Mouse (Mus musculus) heart, embryonic 11.5 days (tissue): ENCODE data around the gene Prpf4. TPM values are rescaled to one million over a fixed set of nuclear protein-coding genes. Genes with fewer than 3 reads are reported as not detected.

Source experiments
- ATAC-seq: fragments of 200-750 bp; cut with Nextera tagmentation; replicated peaks from 2 replicates; pipeline ENCODE4 v1.8.0; 2017; ENCODE audit warnings: moderate library complexity; ENCODE audit not compliant: insufficient number of reproducible peaks, low FRiP score, low TSS enrichment
- H3K27ac ChIP-seq: fragments of 300-500 bp; sonication (generic); 2 replicates; pipeline ENCODE4 v1.5.1; 2014; ENCODE audit warnings: mild to moderate bottlenecking, low read depth, low read length
- H3K27me3 ChIP-seq: fragments of 300-500 bp; sonication (generic); 2 replicates; pipeline ENCODE4 v1.6.1; 2014; ENCODE audit warnings: mild to moderate bottlenecking, low read length, mixed read lengths; ENCODE audit not compliant: control insufficient read depth, insufficient read depth
- H3K36me3 ChIP-seq: fragments of 300-500 bp; sonication (generic); 2 replicates; pipeline ENCODE4 v1.6.1; 2014; ENCODE audit warnings: mild to moderate bottlenecking, low read length, moderate library complexity, mixed read lengths; ENCODE audit not compliant: control insufficient read depth, insufficient read depth
- H3K4me1 ChIP-seq: fragments of 300-500 bp; sonication (generic); 2 replicates; pipeline ENCODE4 v1.6.1; 2014; ENCODE audit warnings: low read length; ENCODE audit not compliant: control insufficient read depth, insufficient read depth
- H3K4me2 ChIP-seq: fragments of 300-500 bp; sonication (generic); 2 replicates; pipeline ENCODE4 v1.6.1; 2014; ENCODE audit warnings: mild to moderate bottlenecking, moderate library complexity
- H3K4me3 ChIP-seq: fragments of 300-500 bp; sonication (generic); 2 replicates; pipeline ENCODE4 v1.5.1; 2014; ENCODE audit warnings: low read depth, low read length
- H3K9ac ChIP-seq: fragments of 300-500 bp; sonication (generic); 2 replicates; pipeline ENCODE4 v1.6.1; 2014; ENCODE audit warnings: mild to moderate bottlenecking, low read depth, low read length, moderate library complexity
- H3K9me3 ChIP-seq: fragments of 300-500 bp; sonication (generic); replicated peaks from 2 replicates; pipeline ENCODE4 v1.6.1; 2016; ENCODE audit warnings: low read length; ENCODE audit not compliant: control insufficient read depth
- WGBS: fragments of 180-500 bp; shearing (Covaris S2); extraction: QIAGEN DNeasy Blood & Tissue Kit; methylation state at CpG from one replicate; pipeline ENCODE4 v1.1.7; 2014; ENCODE audit not compliant: insufficient replicate concordance; 5-methylcytosine and 5-hydroxymethylcytosine counted together
- polyA plus RNA-seq: library from polyadenylated mRNA; unstranded; fragments of >200 nt; fragmentation: Nextera tagmentation; extraction: Ambion mirVana; gene quantifications from 2 replicates; pipeline ENCODE4 v1.2.1, GENCODE M21; 2014

The Prpf4 gene
- polyA plus RNA-seq, 1 experiment from 2014 or later, result 17.0 TPM

- Histone ChIP-seq H3K9ac (no peak overlapping the region), H3K27ac (no peak overlapping the region), H3K4me1 (peaks cover 2% of the 10 kb centered on the region; the same call in 1 of the 2 replicates), H3K4me3 (no peak overlapping the region), H3K36me3 (no peaks in the 10 kb centered on the region), H3K4me2 (no peak overlapping the region), H3K9me3 (no peaks in the 10 kb centered on the region), H3K27me3 (no peaks in the 10 kb centered on the region)
- WGBS, result 80% methylated on average over 9 of the region's 9 CpGs
- no peak for ATAC-seq
Observed at GRCm38 (mm10) chr4:62379724-62380381, 28.7 kb upstream of the Prpf4 start.

GRCm38 (mm10) chr4:62383207-62383606 is 25.4 kb upstream of the Prpf4 start:
- H3K36me3 ChIP-seq, result 0 out of 2 replicates have a peak, but pooled peaks cover 4% of the 10 kb centered on the region
- no peak overlapping the region for H3K4me3 ChIP-seq
- no peak overlapping the region for H3K4me2 ChIP-seq
- WGBS, result 89% methylated on average over 6 of the region's 6 CpGs
- no peak overlapping the region for H3K9ac ChIP-seq
- no peak overlapping the region for H3K27ac ChIP-seq
- no peaks in the 10 kb centered on the region for H3K27me3 ChIP-seq
- no peaks in the 10 kb centered on the region for H3K4me1 ChIP-seq
- no peak for ATAC-seq
- no peaks in the 10 kb centered on the region for H3K9me3 ChIP-seq

GRCm38 (mm10) chr4:62383752-62384151 is 24.8 kb upstream of the Prpf4 start:
- Histone ChIP-seq H3K9me3 (no peaks in the 10 kb centered on the region), H3K4me3 (no peak overlapping the region), H3K9ac (no peak overlapping the region), H3K4me1 (no peaks in the 10 kb centered on the region), H3K4me2 (no peak overlapping the region), H3K27ac (no peak overlapping the region), H3K36me3 (peaks cover 9% of the 10 kb centered on the region; the same call in 1 of the 2 replicates), H3K27me3 (no peaks in the 10 kb centered on the region)
- 78% methylated on average over 7 of the region's 7 CpGs for WGBS
- ATAC-seq, result no peak

- no peaks in the 10 kb centered on the region for H3K27me3 ChIP-seq
- no peak overlapping the region for H3K9ac ChIP-seq
- H3K9me3 ChIP-seq, result no peaks in the 10 kb centered on the region
- H3K4me3 ChIP-seq, result no peak overlapping the region
- no peak overlapping the region for H3K27ac ChIP-seq
- ATAC-seq, result no peak
- peaks cover 11% of the 10 kb centered on the region; the same call in 1 of the 2 replicates for H3K36me3 ChIP-seq
- WGBS, result 92% methylated on average over 1 of the region's 1 CpGs
- H3K4me2 ChIP-seq, result no peak overlapping the region
- no peaks in the 10 kb centered on the region for H3K4me1 ChIP-seq
Observed at GRCm38 (mm10) chr4:62384159-62384558, 24.4 kb upstream of the Prpf4 start.

GRCm38 (mm10) chr4:62385439-62385838 is 23.2 kb upstream of the Prpf4 start:
- Histone ChIP-seq H3K4me3 (no peak overlapping the region), H3K27ac (no peak overlapping the region), H3K27me3 (no peaks in the 10 kb centered on the region), H3K4me2 (no peak overlapping the region), H3K36me3 (peaks cover 13% of the 10 kb centered on the region; the same call in 1 of the 2 replicates), H3K9ac (no peak overlapping the region), H3K9me3 (no peaks in the 10 kb centered on the region), H3K4me1 (no peaks in the 10 kb centered on the region)
- 91% methylated on average over 7 of the region's 7 CpGs for WGBS
- ATAC-seq, result no peak

- Histone ChIP-seq H3K4me2 (no peak overlapping the region), H3K9me3 (no peaks in the 10 kb centered on the region), H3K27ac (no peak overlapping the region), H3K36me3 (peaks cover 13% of the 10 kb centered on the region), H3K27me3 (no peaks in the 10 kb centered on the region), H3K4me3 (no peak overlapping the region), H3K9ac (no peak overlapping the region), H3K4me1 (no peaks in the 10 kb centered on the region)
- 79% methylated on average over 5 of the region's 5 CpGs for WGBS
- no peak for ATAC-seq
Observed at GRCm38 (mm10) chr4:62389592-62390512, 18.7 kb upstream of the Prpf4 start.

GRCm38 (mm10) chr4:62391892-62392291 is 16.7 kb upstream of the Prpf4 start:
- H3K36me3 ChIP-seq, result peaks cover 18% of the 10 kb centered on the region
- H3K4me3 ChIP-seq, result no peak overlapping the region
- H3K4me2 ChIP-seq, result no peak overlapping the region

GRCm38 (mm10) chr4:62393459-62393858 is 15.1 kb upstream of the Prpf4 start:
- Histone ChIP-seq H3K4me3 (no peak overlapping the region), H3K4me1 (no peaks in the 10 kb centered on the region), H3K27me3 (no peaks in the 10 kb centered on the region), H3K9ac (no peak overlapping the region), H3K27ac (no peak overlapping the region), H3K36me3 (peaks cover 21% of the 10 kb centered on the region), H3K9me3 (no peaks in the 10 kb centered on the region), H3K4me2 (no peak overlapping the region)
- no peak for ATAC-seq
- WGBS, result 74% methylated on average over 6 of the region's 6 CpGs

More at GRCm38 (mm10) chr4:62391892-62392291, 16.7 kb upstream of the Prpf4 start:
- no peaks in the 10 kb centered on the region for H3K4me1 ChIP-seq
- no peak overlapping the region for H3K9ac ChIP-seq
- H3K9me3 ChIP-seq, result no peaks in the 10 kb centered on the region
- no peaks in the 10 kb centered on the region for H3K27me3 ChIP-seq
- H3K27ac ChIP-seq, result no peak overlapping the region
- ATAC-seq, result no peak
- 82% methylated on average over 7 of the region's 7 CpGs for WGBS
